Mouse (Mus musculus): ENCODE results near the gene Rgn.
A peak's percentile ranks its signal among the peaks of the same experiment; 100 is the strongest.

Gene Rgn

GRCm38 (mm10) chrX:20549532-20549931, at the start of gene Rgn:
Gene Rgn (plus strand): TSS chrX:20549787.
- no peak for DNase-seq (ENCODE audit: inconsistent ontology term)

- no peak for DNase-seq (ENCODE audit: inconsistent ontology term)
Measured at GRCm38 (mm10) chrX:20520290-20520939, 29.2 kb upstream of the Rgn start.

DNA sequence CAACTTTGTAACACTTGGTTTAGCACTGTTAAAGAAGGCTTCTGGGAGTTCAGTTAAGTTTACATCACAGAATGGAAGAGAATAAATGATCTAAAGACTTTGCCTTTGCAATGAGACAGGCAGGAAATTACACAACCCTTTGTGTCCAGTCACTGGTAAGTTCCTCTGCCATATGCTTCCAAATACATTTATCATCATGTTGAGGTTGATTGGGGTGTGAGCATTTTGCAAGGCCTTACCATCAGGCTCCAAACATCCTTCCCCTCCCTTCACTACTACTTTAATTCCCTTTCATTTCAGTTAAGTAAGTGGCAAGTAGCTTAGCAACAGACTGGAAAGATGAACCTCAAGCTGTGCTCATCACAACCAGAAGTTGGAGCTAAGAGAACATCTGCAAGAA, 28.0 kb upstream of the Rgn start:
- DNase-seq (ENCODE audit: inconsistent ontology term): no peak

- no peak for DNase-seq (ENCODE audit: inconsistent ontology term)
Measured at GRCm38 (mm10) chrX:20532621-20533020, 17.0 kb upstream of the Rgn start.

DNA sequence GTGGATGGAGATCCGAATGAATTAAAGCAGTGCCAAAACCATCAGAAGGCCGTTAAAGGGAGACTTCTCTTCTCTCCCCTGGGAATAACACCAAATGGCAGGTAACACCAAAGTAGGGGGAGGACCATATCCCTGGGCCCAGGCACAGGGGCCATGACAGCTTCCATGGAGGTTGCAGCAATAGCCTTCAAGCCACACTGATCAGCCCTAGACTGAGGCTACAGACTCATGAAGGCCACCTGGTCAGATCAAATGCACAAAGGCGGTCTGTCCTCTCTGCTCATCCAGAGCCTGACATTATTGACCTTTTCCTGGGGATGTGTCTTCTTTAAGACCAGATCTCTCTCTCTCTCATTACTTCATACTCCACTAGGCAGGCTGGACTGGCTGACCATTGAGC, 5.7 kb upstream of the Rgn start:
- DNase-seq (ENCODE audit: inconsistent ontology term): no peak

DNA sequence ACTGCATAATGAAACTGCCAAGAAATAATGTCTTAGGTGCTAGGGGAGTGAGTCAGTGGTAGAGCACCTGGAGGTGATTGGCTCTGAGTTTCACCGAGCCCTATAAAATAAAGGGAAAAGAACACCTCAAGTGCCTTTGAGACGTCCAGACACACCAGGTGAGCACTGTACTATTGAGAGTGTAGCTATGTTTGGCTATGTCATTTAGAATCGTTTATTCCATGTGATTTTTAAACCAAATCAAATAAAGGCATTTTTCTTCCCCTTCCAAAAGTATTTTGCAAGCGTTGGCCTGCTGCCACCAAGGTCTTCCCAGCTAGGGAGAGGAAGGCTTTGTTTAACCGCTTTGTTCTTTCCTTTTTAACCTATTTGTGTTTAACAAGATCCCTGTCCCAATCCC, 2.0 kb upstream of the Rgn start:
- peak; percentile 31 for DNase-seq (ENCODE audit: inconsistent ontology term)

GRCm38 (mm10) chrX:20548011-20548879, 1.3 kb upstream of the Rgn start:
- peak; percentile 37 for DNase-seq (ENCODE audit: inconsistent ontology term)

DNA sequence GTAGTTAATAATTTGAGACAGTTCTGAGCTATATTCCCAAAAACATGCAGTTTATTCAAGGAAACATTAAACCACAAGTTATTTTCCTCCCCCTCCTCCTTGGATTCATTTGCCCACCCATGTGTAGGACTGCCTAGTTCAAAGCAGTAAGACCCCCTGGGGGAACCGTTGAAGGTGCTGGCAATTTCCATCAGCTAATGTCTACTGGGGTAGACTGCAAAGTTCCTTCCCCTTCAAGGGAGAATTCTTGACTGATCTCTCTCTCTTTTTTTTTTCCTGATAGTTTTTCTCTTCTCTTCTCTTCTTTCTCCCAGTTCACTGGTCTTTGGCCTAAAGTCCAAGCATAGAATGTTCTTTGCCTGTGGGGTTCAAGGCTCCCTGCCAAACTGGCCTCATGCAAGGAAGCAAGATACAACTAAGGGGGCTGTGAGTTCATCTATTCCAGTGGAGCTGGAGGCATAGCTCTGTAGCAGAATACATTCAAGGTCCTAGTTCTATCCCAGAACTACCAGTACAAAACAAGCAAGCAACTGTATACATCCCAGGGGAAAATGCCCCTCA, 627 bp upstream of the Rgn start:
- DNase-seq (ENCODE audit: inconsistent ontology term): no peak

DNA sequence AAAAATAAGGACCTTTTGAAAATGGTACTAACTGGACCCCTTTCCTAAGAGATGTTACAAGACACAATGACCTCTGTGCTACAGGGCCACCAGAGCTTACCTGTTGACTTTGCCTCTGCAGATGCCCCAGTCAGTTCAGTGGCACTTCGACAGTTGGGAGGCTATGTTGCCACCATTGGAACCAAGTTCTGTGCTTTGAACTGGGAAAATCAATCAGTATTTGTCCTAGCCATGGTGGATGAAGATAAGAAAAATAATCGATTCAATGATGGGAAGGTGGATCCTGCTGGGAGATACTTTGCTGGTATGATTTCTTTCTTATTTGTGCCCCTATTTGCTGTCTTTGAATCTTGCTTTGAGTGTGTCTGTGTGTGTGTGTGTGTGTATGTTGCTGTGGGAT, 2.6 kb downstream of the Rgn start:
- no peak for DNase-seq (ENCODE audit: inconsistent ontology term)

GRCm38 (mm10) chrX:20561846-20562245, 12.3 kb downstream of the Rgn start:
- DNase-seq (ENCODE audit: inconsistent ontology term): no peak

DNA sequence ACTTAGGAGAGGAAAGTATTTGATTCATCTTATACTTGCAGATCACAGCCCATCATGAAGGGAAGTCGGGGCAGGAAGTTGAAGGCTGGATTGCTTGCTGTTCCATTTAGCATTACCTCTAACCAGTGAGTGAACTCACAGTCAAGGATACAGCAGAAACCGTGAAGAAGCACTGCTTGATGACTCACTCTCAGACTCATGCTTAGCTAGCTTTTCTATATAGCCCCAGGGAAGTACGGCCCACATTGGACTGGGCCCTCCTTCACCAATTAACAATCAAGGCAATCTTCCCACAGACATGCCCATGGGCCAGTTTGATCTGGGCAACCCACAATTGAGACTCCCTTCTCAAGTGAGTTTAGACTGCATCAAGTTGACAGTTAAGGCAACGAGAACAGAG, 14.4 kb downstream of the Rgn start:
- peak; percentile 24 for DNase-seq (ENCODE audit: inconsistent ontology term)

DNA sequence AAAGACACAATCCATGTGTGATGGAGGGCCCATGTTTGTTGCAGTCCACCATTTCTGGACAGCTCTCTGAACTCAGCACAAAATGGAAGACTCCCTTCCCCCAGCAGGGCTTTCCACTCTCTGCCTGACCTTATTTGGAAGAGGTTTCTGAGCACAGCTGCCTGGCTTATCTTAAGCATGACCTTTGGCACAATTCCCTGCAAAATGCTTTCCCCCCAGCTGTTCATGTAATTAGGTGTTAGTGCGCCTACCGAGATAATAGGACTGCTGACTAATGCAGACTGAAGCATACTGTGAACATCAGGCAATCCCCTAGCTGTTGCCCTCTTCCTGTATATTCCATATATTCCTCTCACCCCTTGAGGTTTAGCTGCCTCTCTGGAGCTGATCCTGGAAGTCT, 21.4 kb downstream of the Rgn start:
- DNase-seq (ENCODE audit: inconsistent ontology term): no peak

GRCm38 (mm10) chrX:20572683-20573082, 23.1 kb downstream of the Rgn start:
- no peak for DNase-seq (ENCODE audit: inconsistent ontology term)

DNA sequence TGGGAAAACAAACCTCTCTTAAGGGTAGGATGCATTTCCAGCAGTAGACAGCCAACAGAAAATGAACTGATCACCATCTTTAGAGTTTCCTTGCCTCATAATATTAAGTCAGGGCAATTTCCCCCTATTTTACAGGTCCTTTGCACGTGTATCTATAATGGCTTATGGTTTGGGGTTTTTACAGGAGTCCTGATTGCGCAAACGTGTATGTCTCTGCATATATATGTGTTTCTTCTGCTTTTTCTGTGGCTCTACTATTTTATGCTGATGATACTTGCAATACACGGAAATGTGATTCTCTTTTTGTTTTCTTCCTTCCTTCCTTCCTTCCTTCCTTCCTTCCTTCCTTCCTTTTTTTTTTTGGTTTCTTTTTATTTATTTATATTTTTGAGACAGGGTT, 24.3 kb downstream of the Rgn start:
- DNase-seq (ENCODE audit: inconsistent ontology term): no peak

GRCm38 (mm10) chrX:20587968-20588367, 38.4 kb downstream of the Rgn start:
- DNase-seq (ENCODE audit: inconsistent ontology term): no peak

GRCm38 (mm10) chrX:20608500-20608899, 58.9 kb downstream of the Rgn start:
- DNase-seq (ENCODE audit: inconsistent ontology term): no peak
